Mouse (Mus musculus): ENCODE results near the gene Abca9.

DNA sequence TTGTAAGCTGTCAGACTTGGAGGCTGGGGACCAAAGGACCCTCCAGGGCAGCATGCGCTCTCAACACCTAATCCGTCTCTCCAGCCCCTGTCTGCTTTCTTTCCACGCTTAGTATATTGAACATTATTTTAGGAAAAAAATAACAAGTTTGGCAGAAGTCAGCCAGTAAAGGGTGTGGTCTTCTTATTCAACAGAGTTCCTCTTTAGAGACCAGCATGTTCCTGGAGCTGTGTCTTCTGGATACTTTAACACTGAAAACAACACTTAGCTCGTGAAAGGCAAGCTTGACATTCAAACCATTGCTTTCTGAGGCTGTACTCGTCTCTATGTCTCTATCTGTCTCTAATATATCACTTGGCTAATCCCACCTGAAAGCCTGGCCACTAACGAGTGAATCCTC is 10.9 kb downstream of the Abca9 start:
- TF ChIP-seq POLR2A (IDR thresholded peaks at IDR 0.05; ENCODE audit: low read depth, low read length) (no peak), CTCF (conservative IDR thresholded peaks at IDR 0.05; ENCODE audit: insufficient read depth, insufficient read length, low read depth, low read length) (no peak)
